Mouse (Mus musculus) bone marrow macrophage, adult 2 months (primary cell): ENCODE measurements around the gene Cdadc1.

Experiments used
- CTCF ChIP-seq: IDR thresholded peaks from 2 replicates; pipeline ENCODE4 v1.5.1; 2012; ENCODE audit warnings: low read depth, mild to moderate bottlenecking, low read length, moderate library complexity
- POLR2A ChIP-seq: IDR thresholded peaks from 2 replicates; pipeline ENCODE4 v1.6.1; 2012; ENCODE audit warnings: mild to moderate bottlenecking, low read depth, low read length, borderline replicate concordance

DNA sequence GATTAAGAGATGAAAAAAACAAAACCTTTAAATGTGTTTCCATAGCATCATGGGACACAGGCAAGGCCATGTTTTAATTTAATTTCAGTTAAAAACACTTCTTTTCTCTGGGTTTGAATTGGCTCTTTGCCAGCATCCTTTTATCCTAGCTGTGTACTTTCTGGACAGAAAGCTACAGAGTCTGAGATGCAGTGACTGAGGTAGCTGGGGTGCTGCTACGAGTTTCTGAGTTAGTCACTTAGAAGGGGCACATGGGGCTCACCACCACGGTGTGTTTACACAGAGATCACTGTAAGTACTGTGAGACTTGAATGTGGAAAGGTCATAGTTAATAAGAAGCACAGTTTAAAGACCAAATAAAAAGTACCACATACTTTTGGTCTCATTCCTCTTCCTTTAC lies 49.2 kb downstream of the Cdadc1 start:
- TF ChIP-seq CTCF (no peak), POLR2A (no peak)
